Mouse (Mus musculus) MEL (cell line): ENCODE data around the gene Creb5. TPM values are rescaled to one million over a fixed set of nuclear protein-coding genes. Genes with fewer than 3 reads are reported as not detected.

Experiments used
- DNase-seq: peaks from one replicate; pipeline ENCODE4 v3.0.0; 2011; ENCODE audit warnings: low read depth, low spot score
- H3K27ac ChIP-seq: 2 replicates; pipeline ENCODE4 v1.5.1; 2012; ENCODE audit warnings: low read depth, mild to moderate bottlenecking, control low read depth, low read length, moderate library complexity; ENCODE audit not compliant: control insufficient read depth
- H3K27me3 ChIP-seq, 2 experiments: fragments of 150-350 bp in 1 of 2; sonication (generic) in 1 of 2; 2 replicates each; pipeline ENCODE4 v1.6.1; 2012; ENCODE audit warnings: low read length in 2 of 2, mild to moderate bottlenecking in 2 of 2, improper control_type of control experiment in 1 of 2, moderate library complexity in 1 of 2; ENCODE audit not compliant: insufficient read depth in 2 of 2, control insufficient read depth in 1 of 2
- H3K36me3 ChIP-seq, 2 experiments: 2 replicates each; pipeline ENCODE4 v1.6.1; 2012 to 2014; ENCODE audit warnings: low read length in 2 of 2, improper control_type of control experiment in 1 of 2, inconsistent platforms in 1 of 2, mild to moderate bottlenecking in 1 of 2; ENCODE audit not compliant: insufficient read depth in 2 of 2, control insufficient read depth in 1 of 2
- H3K4me1 ChIP-seq, 2 experiments: fragments of 150-350 bp in 1 of 2; sonication (generic) in 1 of 2; 2 replicates each; pipeline ENCODE4 v1.6.1; 2012; ENCODE audit warnings: low read length in 2 of 2, improper control_type of control experiment in 1 of 2, mild to moderate bottlenecking in 1 of 2; ENCODE audit not compliant: insufficient read depth in 2 of 2, control insufficient read depth in 1 of 2
- H3K4me3 ChIP-seq, 2 experiments: fragments of 150-350 bp in 1 of 2; sonication (generic) in 1 of 2; 2 replicates each; pipeline ENCODE4 v1.5.1; 2012; ENCODE audit warnings: low read depth in 2 of 2, low read length in 2 of 2, mild to moderate bottlenecking in 2 of 2, moderate library complexity in 2 of 2, control low read depth in 1 of 2, improper control_type of control experiment in 1 of 2; ENCODE audit not compliant: control insufficient read depth in 1 of 2, insufficient read depth in 1 of 2
- H3K79me2 ChIP-seq: 2 replicates; pipeline ENCODE4 v1.6.1; 2012; ENCODE audit warnings: mild to moderate bottlenecking, low read length, moderate library complexity; ENCODE audit not compliant: control insufficient read depth, poor library complexity, insufficient read depth
- H3K9ac ChIP-seq: 2 replicates; pipeline ENCODE4 v1.6.1; 2012; ENCODE audit warnings: low read depth, mild to moderate bottlenecking, control low read depth, low read length, moderate library complexity; ENCODE audit not compliant: control insufficient read depth, poor library complexity, severe bottlenecking
- H3K9me3 ChIP-seq: fragments of 150-350 bp; sonication (generic); replicated peaks from 2 replicates; pipeline ENCODE4 v1.6.1; 2012; ENCODE audit warnings: mild to moderate bottlenecking, low read length, improper control_type of control experiment, moderate library complexity; ENCODE audit not compliant: insufficient read depth
- CTCF ChIP-seq, 3 experiments: IDR thresholded peaks in 2 of 3; conservative IDR thresholded peaks in 1 of 3; 2 replicates each; pipeline ENCODE4 v1.5.1; 2011 to 2012; ENCODE audit warnings: low read length in 3 of 3, low read depth in 2 of 3, mild to moderate bottlenecking in 2 of 3, improper control_type of control experiment in 1 of 3, inconsistent platforms in 1 of 3, mixed read lengths in 1 of 3, moderate library complexity in 1 of 3; ENCODE audit not compliant: control insufficient read depth in 1 of 3, insufficient read depth in 1 of 3, poor library complexity in 1 of 3, severe bottlenecking in 1 of 3
- E2F4 ChIP-seq: IDR thresholded peaks from 2 replicates; pipeline ENCODE4 v1.6.1; 2011; ENCODE audit warnings: low read depth, low read length, improper control_type of control experiment, borderline replicate concordance
- ELF1 ChIP-seq: IDR thresholded peaks from 2 replicates; pipeline ENCODE4 v1.6.1; 2014; ENCODE audit warnings: low read depth, mild to moderate bottlenecking, inconsistent platforms, low read length, improper control_type of control experiment, moderate library complexity
- GABPA ChIP-seq: IDR thresholded peaks from 2 replicates; pipeline ENCODE4 v1.6.1; 2012; ENCODE audit warnings: low read depth, mild to moderate bottlenecking, inconsistent platforms, low read length, improper control_type of control experiment, moderate library complexity
- GATA1 ChIP-seq: IDR thresholded peaks from 2 replicates; pipeline ENCODE4 v1.6.1; 2011; ENCODE audit warnings: low read depth, low read length, improper control_type of control experiment
- HCFC1 ChIP-seq: IDR thresholded peaks from 2 replicates; pipeline ENCODE4 v1.6.1; 2012; ENCODE audit warnings: low read depth, mild to moderate bottlenecking, inconsistent platforms, low read length, improper control_type of control experiment, moderate library complexity
- JUND ChIP-seq: IDR thresholded peaks from 2 replicates; pipeline ENCODE4 v1.6.1; 2011; ENCODE audit warnings: low read depth, mild to moderate bottlenecking, improper control_type of control experiment, low read length
- MAFK ChIP-seq: IDR thresholded peaks from 2 replicates; pipeline ENCODE4 v1.6.1; 2011; ENCODE audit warnings: low read depth, mild to moderate bottlenecking, low read length, improper control_type of control experiment, borderline replicate concordance
- MEF2A ChIP-seq: IDR thresholded peaks from 2 replicates; pipeline ENCODE4 v1.6.1; 2014; ENCODE audit warnings: low read depth, mild to moderate bottlenecking, inconsistent platforms, low read length, improper control_type of control experiment; ENCODE audit not compliant: poor library complexity, insufficient replicate concordance, severe bottlenecking; ENCODE audit errors: extremely low read depth
- MYC ChIP-seq: IDR thresholded peaks from 2 replicates; pipeline ENCODE4 v1.6.1; 2011; ENCODE audit warnings: low read depth, mild to moderate bottlenecking, low read length, improper control_type of control experiment, moderate library complexity
- POLR2AphosphoS5 ChIP-seq: IDR thresholded peaks from 2 replicates; pipeline ENCODE4 v1.6.1; 2012; ENCODE audit warnings: low read depth, borderline replicate concordance, mild to moderate bottlenecking, inconsistent platforms, low read length, moderate library complexity, mixed read lengths
- RAD21 ChIP-seq: IDR thresholded peaks from 2 replicates; pipeline ENCODE4 v1.6.1; 2011; ENCODE audit warnings: mild to moderate bottlenecking, low read depth, low read length, improper control_type of control experiment
- SIN3A ChIP-seq: IDR thresholded peaks from 2 replicates; pipeline ENCODE4 v1.6.1; 2012; ENCODE audit warnings: low read length, improper control_type of control experiment, inconsistent platforms
- SMC3 ChIP-seq: IDR thresholded peaks from 2 replicates; pipeline ENCODE4 v1.6.1; 2011; ENCODE audit warnings: low read depth, low read length, improper control_type of control experiment
- TBP ChIP-seq: IDR thresholded peaks from 2 replicates; pipeline ENCODE4 v1.8.0; 2011; ENCODE audit warnings: low read depth, low read length, improper control_type of control experiment
- UBTF ChIP-seq: IDR thresholded peaks from 2 replicates; pipeline ENCODE4 v1.6.1; 2012; ENCODE audit warnings: low read depth, mild to moderate bottlenecking, inconsistent platforms, low read length, improper control_type of control experiment, moderate library complexity, borderline replicate concordance; ENCODE audit not compliant: insufficient read depth
- USF1 ChIP-seq: IDR thresholded peaks from 2 replicates; pipeline ENCODE4 v1.6.1; 2014; ENCODE audit warnings: low read depth, mild to moderate bottlenecking, inconsistent platforms, low read length, improper control_type of control experiment, moderate library complexity
- USF2 ChIP-seq, 2 experiments: IDR thresholded peaks; 2 replicates each; pipeline ENCODE4 v1.6.1; 2011 to 2012; ENCODE audit warnings: improper control_type of control experiment in 2 of 2, low read length in 2 of 2, borderline replicate concordance in 1 of 2, inconsistent platforms in 1 of 2, low read depth in 1 of 2, mild to moderate bottlenecking in 1 of 2; ENCODE audit not compliant: insufficient read depth in 1 of 2
- ZKSCAN1 ChIP-seq: IDR thresholded peaks from 2 replicates; pipeline ENCODE4 v1.6.1; 2012; ENCODE audit warnings: low read depth, mild to moderate bottlenecking, inconsistent platforms, low read length, improper control_type of control experiment, moderate library complexity
- ZNF384 ChIP-seq: IDR thresholded peaks from 2 replicates; pipeline ENCODE4 v1.6.1; 2012; ENCODE audit warnings: low read depth, mild to moderate bottlenecking, inconsistent platforms, low read length, improper control_type of control experiment
- polyA plus RNA-seq, 2 experiments: library from polyadenylated mRNA; stranded (reverse) in 1 of 2; unstranded in 1 of 2; fragments of >175 nt in 1 of 2; fragments of >200 nt in 1 of 2; gene quantifications; 2 replicates each; pipeline versions ENCODE4 v1.2.1 to v1.2.4; 2012; ENCODE audit warnings: low replicate concordance in 2 of 2, low read depth in 1 of 2; ENCODE audit not compliant: insufficient read length in 2 of 2, insufficient read depth in 1 of 2, missing spikeins in 1 of 2
- total RNA-seq: library from RNA; depleted of rRNA; stranded (reverse); fragments of 300-350 nt; gene quantifications from 2 replicates; pipeline ENCODE4 v1.2.3, GENCODE M21; 2012

Gene Creb5
- total and polyA plus RNA-seq, 3 experiments: not detected

DNA sequence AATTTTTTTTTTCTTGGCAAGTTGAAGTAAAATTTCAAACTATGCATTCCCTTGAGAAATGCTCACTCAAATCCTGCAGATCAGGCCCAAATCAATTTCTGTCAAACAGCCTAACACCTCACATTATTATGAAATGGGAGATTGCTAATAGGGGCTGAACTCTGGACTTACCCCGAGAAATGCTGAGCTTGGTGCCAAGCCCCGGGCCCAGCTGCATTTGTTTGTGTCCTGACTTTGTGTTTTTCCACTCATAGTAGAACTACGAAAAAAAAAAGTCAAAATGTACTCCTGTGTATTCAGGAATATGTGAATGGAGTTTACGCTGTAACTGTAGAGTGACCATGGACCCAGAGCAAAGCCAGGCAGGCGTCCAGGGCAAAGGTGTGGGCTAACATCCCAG, 316.6 kb downstream of the Creb5 start:
- Histone ChIP-seq H3K79me2 (no peaks in the 10 kb centered on the region), H3K4me3 (no peak overlapping the region), H3K4me1 (no peaks in the 10 kb centered on the region), H3K27ac (no peak overlapping the region), H3K9ac (no peak overlapping the region)
- DNase-seq: no peak
- no peak for TF ChIP-seq ZNF384
- no peak for TF ChIP-seq RAD21
- TF ChIP-seq MEF2A: no peak
- no peak for TF ChIP-seq MYC
- no peak for TF ChIP-seq SIN3A
- TF ChIP-seq MAFK: no peak
- TF ChIP-seq USF1: no peak
- TF ChIP-seq SMC3: no peak
- TF ChIP-seq USF2 (IDR thresholded peaks at IDR 0.05; ENCODE audit: borderline replicate concordance in 1 of 2, insufficient read depth in 1 of 2, low read depth in 1 of 2, low read length in 2 of 2): no peak
- TF ChIP-seq JUND: no peak
- no peak for TF ChIP-seq CTCF (IDR thresholded peaks at IDR 0.05 in 2 of 3, conservative IDR thresholded peaks at IDR 0.05 in 1 of 3; ENCODE audit: control insufficient read depth in 1 of 3, insufficient read depth in 1 of 3, low read depth in 2 of 3, low read length in 3 of 3, poor library complexity in 1 of 3, severe bottlenecking in 1 of 3)
- TF ChIP-seq ZKSCAN1: no peak
- no peak for TF ChIP-seq HCFC1
- no peak for TF ChIP-seq UBTF
- TF ChIP-seq, all 39 proteins: peak for 0
- H3K9me3 ChIP-seq: no peaks in the 10 kb centered on the region
- no peaks in the 10 kb centered on the region for H3K36me3 ChIP-seq
- H3K27me3 ChIP-seq: no peaks in the 10 kb centered on the region; a peak in 1 of 4 replicates

DNA sequence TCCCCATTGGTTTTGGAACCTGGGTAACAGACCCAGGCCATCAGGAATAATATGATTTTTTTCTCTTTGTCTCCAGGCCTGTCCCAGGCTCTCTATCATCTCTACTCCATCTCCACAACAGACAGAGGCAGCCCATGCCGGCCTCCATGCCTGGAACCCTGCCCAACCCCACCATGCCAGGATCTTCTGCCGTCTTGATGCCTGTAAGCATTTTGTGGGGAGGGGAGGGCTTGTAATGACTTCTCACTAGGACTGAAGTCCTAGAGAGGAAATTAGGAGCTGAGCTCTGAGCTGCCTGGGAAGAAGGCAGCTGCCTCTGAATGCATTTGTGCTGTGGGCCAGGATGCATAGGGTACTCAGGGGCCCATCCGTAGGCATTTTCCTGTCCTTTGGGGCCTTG, 317.3 kb downstream of the Creb5 start:
- TF ChIP-seq CTCF (IDR thresholded peaks at IDR 0.05 in 2 of 3, conservative IDR thresholded peaks at IDR 0.05 in 1 of 3; ENCODE audit: control insufficient read depth in 1 of 3, insufficient read depth in 1 of 3, low read depth in 2 of 3, low read length in 3 of 3, poor library complexity in 1 of 3, severe bottlenecking in 1 of 3): no peak
- TF ChIP-seq POLR2AphosphoS5: no peak
- TF ChIP-seq RAD21: no peak
- no peak for TF ChIP-seq ZKSCAN1
- TF ChIP-seq ELF1: no peak
- TF ChIP-seq GABPA: no peak
- no peak for TF ChIP-seq USF1
- TF ChIP-seq TBP: no peak
- TF ChIP-seq E2F4: no peak
- no peak for TF ChIP-seq GATA1
- no peak for DNase-seq
- H3K4me3 ChIP-seq: no peak overlapping the region
- H3K27me3 ChIP-seq: no peaks in the 10 kb centered on the region; a peak in 1 of 4 replicates
- no peaks in the 10 kb centered on the region for H3K9me3 ChIP-seq
- H3K9ac ChIP-seq: no peak overlapping the region
- no peaks in the 10 kb centered on the region for H3K36me3 ChIP-seq
- H3K4me1 ChIP-seq: no peaks in the 10 kb centered on the region
- no peak overlapping the region for H3K27ac ChIP-seq
- H3K79me2 ChIP-seq: no peaks in the 10 kb centered on the region
